Mouse (Mus musculus) embryonic facial prominence, embryonic 13.5 days (tissue): Measurements from ENCODE around the gene Eaf1. TPM values are rescaled to one million over a fixed set of nuclear protein-coding genes. Genes with fewer than 3 reads are reported as not detected.
"Not testable (repeated sequence)": the region's sequence is repeated elsewhere in the genome, so short reads cannot be mapped to it uniquely, and the experiment has no call there.

ENCODE experiments used
- ATAC-seq: fragments of 200-750 bp; cut with Nextera tagmentation; 2 replicates; pipeline ENCODE4 v1.8.0; 2017; ENCODE audit warnings: low read depth; ENCODE audit not compliant: insufficient number of reproducible peaks, insufficient read depth, low FRiP score, low TSS enrichment
- H3K27ac ChIP-seq: fragments of 300-500 bp; sonication (generic); 2 replicates; pipeline ENCODE4 v1.5.1; 2015; ENCODE audit warnings: moderate library complexity, mild to moderate bottlenecking, inconsistent platforms
- H3K27me3 ChIP-seq: fragments of 300-500 bp; sonication (generic); 2 replicates; pipeline ENCODE4 v1.6.1; 2015; ENCODE audit warnings: mild to moderate bottlenecking, inconsistent platforms
- H3K36me3 ChIP-seq: fragments of 300-500 bp; sonication (generic); 2 replicates; pipeline ENCODE4 v1.6.1; 2015; ENCODE audit warnings: mild to moderate bottlenecking, inconsistent platforms
- H3K4me1 ChIP-seq: fragments of 300-500 bp; sonication (generic); 2 replicates; pipeline ENCODE4 v1.6.1; 2015; ENCODE audit warnings: inconsistent platforms
- H3K4me2 ChIP-seq: fragments of 300-500 bp; sonication (generic); 2 replicates; pipeline ENCODE4 v1.6.1; 2015; ENCODE audit warnings: moderate library complexity, mild to moderate bottlenecking, inconsistent platforms
- H3K4me3 ChIP-seq: fragments of 300-500 bp; sonication (generic); 2 replicates; pipeline ENCODE4 v1.5.1; 2015; ENCODE audit warnings: mild to moderate bottlenecking, inconsistent platforms
- H3K9ac ChIP-seq: fragments of 300-500 bp; sonication (generic); 2 replicates; pipeline ENCODE4 v1.6.1; 2015; ENCODE audit warnings: mild to moderate bottlenecking, inconsistent platforms
- H3K9me3 ChIP-seq: fragments of 300-500 bp; sonication (generic); 2 replicates; pipeline ENCODE4 v1.6.1; 2016; ENCODE audit warnings: inconsistent platforms
- WGBS: fragments of 180-500 bp; shearing (Covaris S2); methylation state at CpG from one replicate; pipeline ENCODE4 v1.1.7; 2015; ENCODE audit warnings: mixed read lengths; 5-methylcytosine and 5-hydroxymethylcytosine counted together
- polyA plus RNA-seq: library from polyadenylated mRNA; unstranded; fragments of >200 nt; fragmentation: Nextera tagmentation; extraction: Ambion mirVana; gene quantifications from 2 replicates; pipeline ENCODE4 v1.2.1, GENCODE M21; 2015

Eaf1 gene
- polyA plus RNA-seq, result 24.9 and 26.8 TPM in 2 replicates

GRCm38 (mm10) chr14:31494349-31494974 lies at the start of gene Eaf1:
Gene Eaf1 (plus strand): TSS chr14:31494399.
- no peaks in the 10 kb centered on the region for H3K27me3 ChIP-seq
- ATAC-seq, result no peak
- no peaks in the 10 kb centered on the region for H3K9me3 ChIP-seq
- peaks cover 39% of the 10 kb centered on the region for H3K4me1 ChIP-seq
- peak within 1 kb of the TSS; percentile 94 for H3K4me3 ChIP-seq
- H3K4me2 ChIP-seq, result peak within 1 kb of the TSS; percentile 94
- 1% methylated on average over 37 of the region's 37 CpGs for WGBS
- peak within 1 kb of the TSS; percentile 93 for H3K27ac ChIP-seq
- peak within 1 kb of the TSS; percentile 89 for H3K9ac ChIP-seq
- H3K36me3 ChIP-seq, result peaks cover 48% of the 10 kb centered on the region

- WGBS, result 42% methylated on average over 5 of the region's 5 CpGs
- Histone ChIP-seq H3K27me3 (no peaks in the 10 kb centered on the region), H3K27ac (no peak overlapping the region)
Measured at GRCm38 (mm10) chr14:31448994-31449393, 45.2 kb upstream of the Eaf1 start.

GRCm38 (mm10) chr14:31453946-31454345 lies 40.3 kb upstream of the Eaf1 start:
- H3K9ac ChIP-seq, H3K27ac ChIP-seq, H3K36me3 ChIP-seq, H3K27me3 ChIP-seq, H3K4me1 ChIP-seq, H3K9me3 ChIP-seq, H3K4me3 ChIP-seq, H3K4me2 ChIP-seq, ATAC-seq: not testable (repeated sequence)
- WGBS, result 83% methylated on average over 12 of the region's 12 CpGs

More at GRCm38 (mm10) chr14:31448994-31449393, 45.2 kb upstream of the Eaf1 start:
- Histone ChIP-seq H3K4me2 (no peak overlapping the region), H3K4me3 (no peak overlapping the region), H3K4me1 (peaks cover 4% of the 10 kb centered on the region; the same call in 1 of the 2 replicates), H3K36me3 (no peaks in the 10 kb centered on the region), H3K9ac (no peak overlapping the region), H3K9me3 (no peaks in the 10 kb centered on the region)
- ATAC-seq, result no peak

GRCm38 (mm10) chr14:31454849-31455566 lies 39.2 kb upstream of the Eaf1 start:
- H3K36me3 ChIP-seq, result no peaks in the 10 kb centered on the region
- H3K4me3 ChIP-seq, result no peak overlapping the region
- no peaks in the 10 kb centered on the region for H3K27me3 ChIP-seq
- no peaks in the 10 kb centered on the region for H3K4me1 ChIP-seq
- ATAC-seq, result no peak
- no peak overlapping the region for H3K9ac ChIP-seq
- WGBS, result 87% methylated on average over 8 of the region's 8 CpGs
- H3K27ac ChIP-seq, result no peak overlapping the region
- no peak overlapping the region for H3K4me2 ChIP-seq
- no peaks in the 10 kb centered on the region for H3K9me3 ChIP-seq

- WGBS, result 83% methylated on average over 6 of the region's 6 CpGs
- no peak for ATAC-seq
- no peaks in the 10 kb centered on the region for H3K27me3 ChIP-seq
- H3K4me2 ChIP-seq, result no peak overlapping the region
- no peaks in the 10 kb centered on the region for H3K4me1 ChIP-seq
- H3K4me3 ChIP-seq, result no peak overlapping the region
- no peaks in the 10 kb centered on the region for H3K9me3 ChIP-seq
- H3K27ac ChIP-seq, result no peak overlapping the region
- H3K36me3 ChIP-seq, result no peaks in the 10 kb centered on the region
- H3K9ac ChIP-seq, result no peak overlapping the region
Measured at GRCm38 (mm10) chr14:31456064-31456721, 38.0 kb upstream of the Eaf1 start.

- Histone ChIP-seq H3K4me2 (no peak overlapping the region), H3K4me1 (0 out of 2 replicates have a peak, but pooled peaks cover 3% of the 10 kb centered on the region), H3K4me3 (no peak overlapping the region), H3K9ac (no peak overlapping the region), H3K27ac (no peak overlapping the region), H3K27me3 (no peaks in the 10 kb centered on the region), H3K36me3 (no peaks in the 10 kb centered on the region), H3K9me3 (no peaks in the 10 kb centered on the region)
- ATAC-seq, result no peak
- WGBS, result 81% methylated on average over 12 of the region's 12 CpGs
Measured at GRCm38 (mm10) chr14:31458006-31458405, 36.2 kb upstream of the Eaf1 start.

- 70% methylated on average over 5 of the region's 5 CpGs for WGBS
- H3K9me3 ChIP-seq, H3K4me3 ChIP-seq, H3K36me3 ChIP-seq, H3K9ac ChIP-seq, ATAC-seq, H3K27ac ChIP-seq, H3K4me1 ChIP-seq, H3K4me2 ChIP-seq, H3K27me3 ChIP-seq: not testable (repeated sequence)
Measured at GRCm38 (mm10) chr14:31462226-31462625, 32.0 kb upstream of the Eaf1 start.

- no peak for ATAC-seq
- Histone ChIP-seq H3K9ac (no peak overlapping the region), H3K4me3 (no peak overlapping the region), H3K36me3 (no peaks in the 10 kb centered on the region), H3K4me2 (no peak overlapping the region), H3K9me3 (no peaks in the 10 kb centered on the region), H3K4me1 (0 out of 2 replicates have a peak, but pooled peaks cover 3% of the 10 kb centered on the region), H3K27ac (peak overlapping the region; percentile 63), H3K27me3 (no peaks in the 10 kb centered on the region)
- WGBS, result 71% methylated on average over 6 of the region's 6 CpGs
Measured at GRCm38 (mm10) chr14:31462886-31463285, 31.3 kb upstream of the Eaf1 start.

- Histone ChIP-seq H3K9me3 (no peaks in the 10 kb centered on the region), H3K36me3 (no peaks in the 10 kb centered on the region), H3K4me3 (no peak overlapping the region), H3K4me2 (no peak overlapping the region), H3K27me3 (no peaks in the 10 kb centered on the region), H3K9ac (no peak overlapping the region), H3K4me1 (0 out of 2 replicates have a peak, but pooled peaks cover 3% of the 10 kb centered on the region), H3K27ac (no peak overlapping the region)
- WGBS, result 47% methylated on average over 8 of the region's 8 CpGs
- ATAC-seq, result no peak
Measured at GRCm38 (mm10) chr14:31464176-31464575, 30.0 kb upstream of the Eaf1 start.

- no peak overlapping the region for H3K27ac ChIP-seq
- H3K4me2 ChIP-seq, result no peak overlapping the region
- no peaks in the 10 kb centered on the region for H3K9me3 ChIP-seq
- WGBS, result 55% methylated on average over 4 of the region's 4 CpGs
- H3K27me3 ChIP-seq, result no peaks in the 10 kb centered on the region
- no peak overlapping the region for H3K9ac ChIP-seq
- H3K4me3 ChIP-seq, result no peak overlapping the region
- no peaks in the 10 kb centered on the region for H3K4me1 ChIP-seq
- H3K36me3 ChIP-seq, result no peaks in the 10 kb centered on the region
- ATAC-seq, result no peak
Measured at GRCm38 (mm10) chr14:31469711-31470110, 24.5 kb upstream of the Eaf1 start.

GRCm38 (mm10) chr14:31472451-31473061 lies 21.6 kb upstream of the Eaf1 start:
- no peak for ATAC-seq
- no peak overlapping the region for H3K27ac ChIP-seq
- no peak overlapping the region for H3K4me2 ChIP-seq
- H3K36me3 ChIP-seq, result no peaks in the 10 kb centered on the region
- no peaks in the 10 kb centered on the region for H3K9me3 ChIP-seq
- no peak overlapping the region for H3K4me3 ChIP-seq
- H3K9ac ChIP-seq, result no peak overlapping the region
- H3K4me1 ChIP-seq, result no peaks in the 10 kb centered on the region
- H3K27me3 ChIP-seq, result no peaks in the 10 kb centered on the region
- 2% methylated on average over 5 of the region's 5 CpGs for WGBS
